In the genomic region with DNA sequence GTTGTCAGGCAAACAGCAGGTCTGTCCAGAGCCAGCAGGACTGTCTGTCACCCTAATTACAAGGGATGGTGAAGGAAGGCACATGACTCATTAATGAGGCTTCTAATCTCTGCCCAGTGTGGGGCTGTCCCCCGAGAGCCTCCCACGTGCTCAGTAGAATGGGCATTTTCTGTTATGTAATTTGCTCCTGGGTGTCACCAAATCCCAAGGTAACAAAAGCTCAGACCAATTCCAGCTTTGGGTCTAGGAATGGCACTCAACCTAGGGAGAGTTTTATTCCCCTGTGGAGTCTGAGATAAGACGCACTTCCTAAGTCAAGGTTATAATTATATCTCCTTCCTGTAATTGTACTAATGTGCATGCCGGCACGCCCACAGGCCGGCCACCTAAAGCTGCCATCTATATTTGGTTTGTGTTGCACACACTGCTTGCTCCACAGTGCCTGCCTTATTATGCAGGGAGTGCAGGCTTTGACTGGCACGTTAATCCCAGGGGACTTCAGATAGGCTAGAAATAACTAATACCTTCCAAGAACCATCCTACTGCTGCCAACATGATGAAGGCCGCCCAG, we compare ENCODE assay signal across 7 mouse cellular contexts. TPM values are rescaled to one million over a fixed set of nuclear protein-coding genes. Genes with fewer than 3 reads are reported as not detected.
A peak's percentile ranks its signal among the peaks of the same experiment; 100 is the strongest.
DNase-seq lines count a peak whose midpoint lies in the region; ATAC-seq and TF ChIP-seq lines count a peak whose summit lies in the region.

No protein-coding gene starts in this region.

- TF ChIP-seq POLR2A in MEL (IDR thresholded peaks at IDR 0.05; ENCODE audit: control insufficient read depth in 1 of 2, insufficient read depth in 1 of 2, low read depth in 1 of 2, low read length in 2 of 2, poor library complexity in 1 of 2) = no peak

- peak overlapping the region; percentile 9; the same call in 1 of the 2 replicates for H3K4me2 ChIP-seq in heart, embryonic 16.5 days (ENCODE audit: low read depth, low read length)
- no peak overlapping the region for H3K4me2 ChIP-seq in lung, embryonic 16.5 days (ENCODE audit: low read depth, low read length)
- no peak overlapping the region for H3K4me2 ChIP-seq in hindbrain, embryonic 12.5 days (replicated peaks)

- TF ChIP-seq EP300 in MEL (IDR thresholded peaks at IDR 0.05; ENCODE audit: low read depth in 1 of 2, low read length in 2 of 2) = peak in 1 of 2 experiments; percentile 34; a peak in 1 of 4 replicates

- H3K36me3 ChIP-seq in C2C12 (ENCODE audit: control insufficient read depth, insufficient read depth) (no peaks in the 10 kb centered on the region), MEL (ENCODE audit: control insufficient read depth in 1 of 2, insufficient read depth in 2 of 2, low read length in 2 of 2) (peaks cover 0 to 9% of the 10 kb centered on the region in 2 experiments; a peak in 2 of 4 replicates)
- H3K36me3 ChIP-seq in heart, embryonic 16.5 days (ENCODE audit: control insufficient read depth, insufficient read depth) = no peaks in the 10 kb centered on the region
- H3K36me3 ChIP-seq in lung, embryonic 16.5 days (ENCODE audit: control insufficient read depth, insufficient read depth, low read length) = no peaks in the 10 kb centered on the region
- H3K36me3 ChIP-seq in hindbrain, embryonic 12.5 days = no peaks in the 10 kb centered on the region

- H3K27me3 ChIP-seq in C2C12 (ENCODE audit: control insufficient read depth, insufficient read depth, insufficient read length) (no peaks in the 10 kb centered on the region), MEL (ENCODE audit: control insufficient read depth in 1 of 2, insufficient read depth in 2 of 2, low read length in 2 of 2) (no peaks in the 10 kb centered on the region)
- H3K27me3 ChIP-seq in heart, embryonic 16.5 days (ENCODE audit: control insufficient read depth, insufficient read depth, low read length) = no peaks in the 10 kb centered on the region
- H3K27me3 ChIP-seq in lung, embryonic 16.5 days (ENCODE audit: control insufficient read depth, insufficient read depth, low read depth, low read length) = no peaks in the 10 kb centered on the region
- H3K27me3 ChIP-seq in hindbrain, embryonic 12.5 days = no peaks in the 10 kb centered on the region; the same call in 1 of the 2 replicates

- TF ChIP-seq CTCF in C2C12 (IDR thresholded peaks at IDR 0.05; ENCODE audit: control insufficient read depth, insufficient read depth, insufficient read length) (no peak), MEL (IDR thresholded peaks at IDR 0.05 in 2 of 3, conservative IDR thresholded peaks at IDR 0.05 in 1 of 3; ENCODE audit: control insufficient read depth in 1 of 3, insufficient read depth in 1 of 3, low read depth in 2 of 3, low read length in 3 of 3, poor library complexity in 1 of 3, severe bottlenecking in 1 of 3) (no peak)

- no peak for TF ChIP-seq RAD21 in MEL (IDR thresholded peaks at IDR 0.05; ENCODE audit: low read depth, low read length)

- H3K9ac ChIP-seq in MEL (ENCODE audit: control insufficient read depth, low read depth, low read length, poor library complexity, severe bottlenecking) = peak overlapping the region; percentile 15; the same call in 1 of the 2 replicates
- peak overlapping the region; percentile 42; the same call in 1 of the 2 replicates for H3K9ac ChIP-seq in heart, embryonic 16.5 days (ENCODE audit: low read length)
- no peak overlapping the region for H3K9ac ChIP-seq in lung, embryonic 16.5 days (ENCODE audit: low read length)
- no peak overlapping the region for H3K9ac ChIP-seq in hindbrain, embryonic 12.5 days

- peaks cover 6 to 12% of the 10 kb centered on the region in 2 experiments for H3K4me1 ChIP-seq in MEL (ENCODE audit: control insufficient read depth in 1 of 2, insufficient read depth in 2 of 2, low read length in 2 of 2)
- peaks cover 42% of the 10 kb centered on the region for H3K4me1 ChIP-seq in heart, embryonic 16.5 days (ENCODE audit: control insufficient read depth, insufficient read depth, low read length)
- H3K4me1 ChIP-seq in lung, embryonic 16.5 days (replicated peaks; ENCODE audit: control insufficient read depth, insufficient read depth, low read length) = peaks cover 28% of the 10 kb centered on the region
- peaks cover 12% of the 10 kb centered on the region for H3K4me1 ChIP-seq in hindbrain, embryonic 12.5 days

- H3K9me3 ChIP-seq in MEL (replicated peaks; ENCODE audit: insufficient read depth, low read length) = no peaks in the 10 kb centered on the region
- no peaks in the 10 kb centered on the region; the same call in 1 of the 2 replicates for H3K9me3 ChIP-seq in heart, embryonic 16.5 days (replicated peaks; ENCODE audit: control insufficient read depth, low read length)
- H3K9me3 ChIP-seq in lung, embryonic 16.5 days (ENCODE audit: control insufficient read depth, low read length) = no peaks in the 10 kb centered on the region
- no peaks in the 10 kb centered on the region for H3K9me3 ChIP-seq in hindbrain, embryonic 12.5 days (replicated peaks)

- no peak overlapping the region for H3ac ChIP-seq in C2C12 (ENCODE audit: control insufficient read depth, insufficient read length, low read depth)

- WGBS in heart, embryonic 16.5 days = 22% methylated on average over 8 of the region's 8 CpGs
- WGBS in lung, embryonic 16.5 days = 64% methylated on average over 8 of the region's 8 CpGs
- WGBS in hindbrain, embryonic 12.5 days = 73% methylated on average over 8 of the region's 8 CpGs

- no peaks in the 10 kb centered on the region for H3K79me3 ChIP-seq in C2C12 (ENCODE audit: low read depth)

- no peak overlapping the region for H3K27ac ChIP-seq in MEL (ENCODE audit: control insufficient read depth, low read depth, low read length)
- H3K27ac ChIP-seq in heart, embryonic 16.5 days (ENCODE audit: low read length) = peak overlapping the region; percentile 93
- H3K27ac ChIP-seq in lung, embryonic 16.5 days (ENCODE audit: low read length) = peak overlapping the region; percentile 91
- H3K27ac ChIP-seq in hindbrain, embryonic 12.5 days = no peak overlapping the region

- ATAC-seq in heart, embryonic 16.5 days (replicated peaks; ENCODE audit: extremely low read depth, insufficient read depth, low FRiP score) = peak; percentile 77
- peak; percentile 56 for ATAC-seq in lung, embryonic 16.5 days (ENCODE audit: low read depth)
- ATAC-seq in hindbrain, embryonic 12.5 days (ENCODE audit: low FRiP score) = no peak

- DNase-seq in MEL (ENCODE audit: low read depth, low spot score) = peak; percentile 52
- no peak for DNase-seq in cerebellum, postnatal 25 days
- no peak for DNase-seq in urinary bladder, postnatal 4 days (ENCODE audit: low spot score in 2 of 2)

- no peaks in the 10 kb centered on the region for H3K79me2 ChIP-seq in C2C12 (ENCODE audit: control insufficient read depth, insufficient read depth)
- H3K79me2 ChIP-seq in MEL (ENCODE audit: control insufficient read depth, insufficient read depth, low read length, poor library complexity) = no peaks in the 10 kb centered on the region

- H3K4me3 ChIP-seq in C2C12 (ENCODE audit: insufficient read depth, poor library complexity, severe bottlenecking) (no peak overlapping the region), MEL (ENCODE audit: control insufficient read depth in 1 of 2, insufficient read depth in 1 of 2, low read depth in 2 of 2, low read length in 2 of 2) (no peak overlapping the region)
- H3K4me3 ChIP-seq in heart, embryonic 16.5 days (ENCODE audit: low read length) = no peak overlapping the region
- H3K4me3 ChIP-seq in lung, embryonic 16.5 days (ENCODE audit: low read length) = no peak overlapping the region
- no peak overlapping the region for H3K4me3 ChIP-seq in hindbrain, embryonic 12.5 days

TF ChIP-seq in C2C12, 6 proteins besides CTCF, POLR2A, EP300 and RAD21:
- TF ChIP-seq MYOD1 (IDR thresholded peaks at IDR 0.05; ENCODE audit: control insufficient read depth, insufficient read length, low read depth) = peak; percentile 46
- TF ChIP-seq MYOG (IDR thresholded peaks at IDR 0.05; ENCODE audit: control insufficient read depth, extremely low read depth, insufficient read length) = no peak
- TF ChIP-seq MAX (IDR thresholded peaks at IDR 0.05) = peak; percentile 61
- TF ChIP-seq USF1 (IDR thresholded peaks at IDR 0.05; ENCODE audit: low read depth) = peak; percentile 76

TF ChIP-seq in MEL, 35 proteins besides CTCF, POLR2A, EP300 and RAD21:
- TF ChIP-seq ETS1 (IDR thresholded peaks at IDR 0.05; ENCODE audit: low read depth, low read length) (peak; percentile 44; the same call in 1 of the 2 replicates), MYC (IDR thresholded peaks at IDR 0.05; ENCODE audit: low read depth, low read length) (peak; percentile 89), GABPA (IDR thresholded peaks at IDR 0.05; ENCODE audit: low read depth, low read length) (no peak), HCFC1 (IDR thresholded peaks at IDR 0.05; ENCODE audit: low read depth, low read length) (0 out of 2 replicates have a peak, but pooled peaks have one; percentile 31), MAX (IDR thresholded peaks at IDR 0.05; ENCODE audit: low read length) (peak; percentile 88), UBTF (IDR thresholded peaks at IDR 0.05; ENCODE audit: borderline replicate concordance, insufficient read depth, low read depth, low read length) (no peak), BHLHE40 (IDR thresholded peaks at IDR 0.05; ENCODE audit: borderline replicate concordance, low read depth, low read length) (peak; percentile 58; the same call in 1 of the 2 replicates), MEF2A (IDR thresholded peaks at IDR 0.05; ENCODE audit: extremely low read depth, insufficient replicate concordance, low read depth, low read length, poor library complexity, severe bottlenecking) (no peak), SIN3A (IDR thresholded peaks at IDR 0.05; ENCODE audit: low read length) (no peak), USF1 (IDR thresholded peaks at IDR 0.05; ENCODE audit: low read depth, low read length) (peak; percentile 65), MXI1 (IDR thresholded peaks at IDR 0.05; ENCODE audit: low read depth, low read length) (peak; percentile 83)

RNA-seq across cellular contexts. Expression of a gene that starts 13.5 kb away (rescaled TPM):
- polyA plus RNA-seq in C2C12 (2012; fragmentation: generic; extraction: Trizol) = 41.9 TPM
- total RNA-seq in MEL (2012; rRNA removed) = 42.0 and 44.6 TPM in 2 replicates
- polyA plus RNA-seq in MEL (2012; ENCODE audit: insufficient read depth in 1 of 2, insufficient read length in 2 of 2, low read depth in 1 of 2, low replicate concordance in 2 of 2, missing spikeins in 1 of 2) = 10 to 100 TPM in 1 of 2 experiments, not detected in 1; 55.9 TPM
- polyA plus RNA-seq in heart, embryonic 16.5 days (2015; fragmentation: Nextera tagmentation; extraction: Ambion mirVana) = 51.0 and 54.9 TPM in 2 replicates
- 74.5 and 76.5 TPM in 2 replicates for polyA plus RNA-seq in lung, embryonic 16.5 days (2015; fragmentation: Nextera tagmentation; extraction: Ambion mirVana)
- polyA plus RNA-seq in hindbrain, embryonic 12.5 days (2016; fragmentation: Nextera tagmentation; extraction: Ambion mirVana) = 76.2 and 77.6 TPM in 2 replicates

Comparison
In these comparisons a context has a peak if more than half of its experiments do, and no peak if none do; other contexts are left out.
1. H3K27ac ChIP-seq: peak in heart, embryonic 16.5 days (single experiment) and lung, embryonic 16.5 days (single experiment); none in MEL (single experiment) and hindbrain, embryonic 12.5 days (single experiment).
2. H3K9ac ChIP-seq: peak in MEL (single experiment) and heart, embryonic 16.5 days (single experiment); none in lung, embryonic 16.5 days (single experiment) and hindbrain, embryonic 12.5 days (single experiment).